Mouse (Mus musculus): ENCODE measurements around the gene Fat4.

The Fat4 gene

GRCm38 (mm10) chr3:38886890-38887355 is at the start of gene Fat4:
Gene Fat4, plus strand, starts transcription at chr3:38886940.
- DNase-seq (ENCODE audit: low read depth, low spot score), result peak; percentile 12

DNA sequence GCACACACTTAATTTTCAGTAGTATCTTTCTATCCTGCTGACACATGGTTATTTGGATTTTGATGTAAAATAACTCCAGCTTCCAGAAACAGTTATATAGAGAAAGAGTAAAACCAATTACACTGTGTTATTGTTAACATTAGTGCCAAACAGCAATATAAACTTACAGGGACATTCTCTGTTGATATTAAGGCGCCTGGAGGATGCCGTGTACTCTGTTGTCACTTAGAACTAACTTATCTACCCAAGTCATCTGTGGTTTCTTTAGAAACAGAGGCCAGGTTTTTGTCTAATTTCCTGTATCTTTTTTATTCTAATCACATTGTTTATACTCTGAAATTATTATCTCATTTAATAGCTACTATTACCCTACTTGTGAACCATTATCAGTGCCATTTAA is 47.3 kb upstream of the Fat4 start:
- DNase-seq (ENCODE audit: low read depth, low spot score), result no peak

- no peak for DNase-seq (ENCODE audit: low read depth, low spot score)
Observed at GRCm38 (mm10) chr3:38843000-38843538, 43.7 kb upstream of the Fat4 start.

- DNase-seq (ENCODE audit: low read depth, low spot score), result no peak
Observed at GRCm38 (mm10) chr3:38846602-38847382, 39.9 kb upstream of the Fat4 start.

- no peak for DNase-seq (ENCODE audit: low read depth, low spot score)
Observed at GRCm38 (mm10) chr3:38849077-38849476, 37.7 kb upstream of the Fat4 start.

DNA sequence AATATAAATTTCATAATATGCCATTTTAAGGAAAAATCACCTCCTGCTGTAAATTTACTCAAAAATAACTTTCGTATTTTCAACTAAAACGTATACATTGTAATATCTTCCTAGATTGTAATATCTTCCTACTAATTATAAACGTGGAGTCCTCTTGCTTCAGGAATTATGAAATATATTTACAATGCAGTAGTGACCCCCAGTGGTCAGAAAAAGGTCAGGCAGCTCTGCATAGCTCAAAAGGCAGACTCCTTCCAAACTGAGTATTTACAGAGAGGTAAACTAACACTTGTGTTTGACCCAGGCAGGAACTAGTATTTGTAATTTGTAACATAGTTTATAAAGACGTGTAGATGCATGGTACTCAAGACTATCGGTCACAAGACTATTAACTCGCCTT is 37.2 kb upstream of the Fat4 start:
- peak; percentile 19 for DNase-seq (ENCODE audit: low read depth, low spot score)

DNA sequence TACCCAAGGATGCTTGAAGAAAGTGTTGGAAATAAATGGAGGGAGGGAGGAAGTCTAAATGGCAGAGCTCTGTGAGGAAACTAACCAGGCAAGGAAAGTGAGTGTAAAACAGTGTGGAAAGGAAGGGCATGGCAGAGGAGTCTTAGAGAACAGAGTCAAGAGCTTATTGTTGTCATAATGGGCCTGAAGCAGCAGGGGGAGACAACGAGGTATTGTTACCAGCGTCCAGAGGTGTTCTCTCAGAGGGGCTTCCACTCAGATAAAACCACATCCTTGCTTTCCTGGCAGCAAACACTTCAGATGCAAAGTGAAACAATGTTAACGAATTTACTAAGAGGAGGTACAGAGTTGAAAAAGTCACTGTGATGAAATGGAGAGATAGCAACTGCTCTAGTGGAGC is 33.1 kb upstream of the Fat4 start:
- no peak for DNase-seq (ENCODE audit: low read depth, low spot score)

DNA sequence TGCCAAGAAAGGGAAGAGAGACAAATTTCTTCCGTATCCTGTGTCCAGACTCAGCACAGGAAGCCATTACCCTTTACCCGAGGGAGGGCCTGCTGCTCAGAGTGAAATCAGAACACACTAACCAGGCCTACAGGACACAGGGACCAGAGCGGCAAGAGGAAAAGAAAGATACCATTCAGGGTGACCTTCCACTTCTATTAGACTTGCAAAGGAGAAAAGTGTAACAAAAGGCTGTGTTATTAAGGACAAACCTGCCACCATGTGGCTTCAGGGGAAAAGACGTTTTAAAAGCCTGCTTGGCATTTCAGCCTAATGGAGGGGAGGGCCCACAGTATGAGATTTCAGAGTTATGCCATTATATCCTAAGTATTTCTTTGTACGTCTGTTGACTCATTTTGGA is 26.1 kb upstream of the Fat4 start:
- DNase-seq (ENCODE audit: low read depth, low spot score), result peak; percentile 15

DNA sequence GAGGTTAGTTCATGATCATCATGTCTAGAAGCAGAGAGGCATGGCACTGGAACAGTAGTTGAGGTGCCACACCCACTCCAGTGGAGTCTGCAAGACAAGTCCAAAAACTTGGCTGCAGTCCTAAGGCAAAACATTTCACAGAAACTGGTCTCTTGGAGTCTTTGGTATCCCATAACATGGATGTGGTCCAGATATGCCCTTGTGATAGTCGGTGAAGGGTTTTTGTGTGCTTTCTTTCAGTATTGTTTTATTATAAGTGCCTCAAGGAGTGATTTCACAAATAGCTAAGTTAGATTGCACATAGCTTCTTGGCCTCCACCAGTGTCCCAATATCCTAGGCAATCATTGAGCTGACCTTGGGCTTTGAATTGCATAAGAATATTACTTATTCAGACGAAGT is 15.4 kb upstream of the Fat4 start:
- DNase-seq (ENCODE audit: low read depth, low spot score), result no peak

- peak; percentile 45 for DNase-seq (ENCODE audit: low read depth, low spot score)
Observed at GRCm38 (mm10) chr3:38875872-38876271, 10.9 kb upstream of the Fat4 start.

DNA sequence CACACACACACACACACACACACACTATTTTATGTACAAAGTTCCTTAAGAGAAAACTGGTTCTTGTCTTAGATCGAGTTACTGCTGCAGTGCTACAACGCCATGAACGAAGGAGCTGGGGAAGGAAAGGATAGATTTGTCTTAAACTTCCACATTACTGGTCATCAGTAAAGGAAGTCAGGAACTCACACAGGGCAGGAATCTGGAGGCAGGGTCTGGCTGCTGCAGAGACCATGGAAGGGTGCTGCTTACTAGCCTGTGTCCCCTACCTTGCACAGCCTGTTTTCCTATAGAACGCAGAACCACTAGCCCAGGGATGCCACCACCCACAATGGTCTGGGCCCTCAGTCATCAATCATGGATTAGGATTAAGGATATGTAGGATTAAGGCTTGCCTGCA is 10.0 kb upstream of the Fat4 start:
- DNase-seq (ENCODE audit: low read depth, low spot score), result no peak

DNA sequence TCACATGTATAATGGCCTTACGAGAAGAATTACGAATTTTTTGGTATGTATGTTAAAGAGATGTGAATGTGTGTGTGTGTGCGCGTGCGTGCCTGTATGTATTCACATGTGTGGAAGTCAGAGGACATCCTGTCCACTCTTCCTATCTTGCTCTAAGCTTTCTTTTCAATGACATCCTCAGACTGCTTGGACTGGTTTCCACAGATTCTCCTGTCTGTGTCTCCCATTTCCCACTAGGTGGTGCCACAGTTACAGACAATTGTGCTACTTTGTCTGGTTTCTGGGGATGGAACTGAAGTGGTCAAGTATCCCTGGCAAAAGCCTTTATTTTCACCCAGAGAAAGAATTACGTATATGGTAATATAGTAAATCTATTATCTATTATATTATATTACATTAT is 4.0 kb upstream of the Fat4 start:
- DNase-seq (ENCODE audit: low read depth, low spot score), result peak; percentile 64

DNA sequence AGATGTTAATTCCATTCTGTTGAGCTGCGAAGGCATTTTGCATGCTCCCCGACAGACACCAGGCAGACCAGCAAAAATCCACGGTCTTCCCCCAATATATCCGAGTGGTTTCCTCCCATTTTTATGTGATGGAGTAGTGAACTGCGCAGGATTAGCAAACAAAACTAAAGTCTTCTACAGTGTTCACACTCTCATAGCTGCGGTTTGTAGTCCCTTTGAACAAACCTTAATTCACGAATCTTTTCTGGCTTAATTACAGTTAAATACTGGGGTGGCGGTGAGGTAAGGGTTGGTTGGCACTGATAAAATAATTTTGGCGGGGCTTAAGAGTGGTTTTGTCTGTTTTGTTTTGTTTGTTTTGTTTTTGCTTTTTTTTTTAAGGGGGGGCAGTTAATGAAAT is 3.1 kb upstream of the Fat4 start:
- no peak for DNase-seq (ENCODE audit: low read depth, low spot score)

DNA sequence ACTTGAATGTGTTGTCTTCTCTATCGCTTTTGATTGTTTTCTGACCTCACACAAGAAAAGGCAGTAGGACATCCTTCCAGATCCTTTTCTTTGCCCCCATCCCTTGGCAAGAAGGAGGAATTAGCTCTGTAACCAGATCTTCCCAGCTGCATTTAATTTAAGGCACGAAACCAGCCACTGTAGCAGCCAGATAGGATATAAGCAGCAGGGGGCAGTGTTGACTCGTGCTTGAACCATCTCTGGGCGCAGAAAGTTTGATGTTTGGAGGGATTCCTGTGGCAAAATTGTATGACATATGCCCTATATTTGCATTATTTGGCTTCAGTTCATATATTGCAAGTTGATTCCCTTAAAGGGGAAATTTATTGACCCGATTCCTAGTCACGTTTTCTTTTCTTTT is 2.5 kb upstream of the Fat4 start:
- DNase-seq (ENCODE audit: low read depth, low spot score), result peak; percentile 69

GRCm38 (mm10) chr3:38884919-38885418 is 1.8 kb upstream of the Fat4 start:
- DNase-seq (ENCODE audit: low read depth, low spot score), result peak; percentile 21

DNA sequence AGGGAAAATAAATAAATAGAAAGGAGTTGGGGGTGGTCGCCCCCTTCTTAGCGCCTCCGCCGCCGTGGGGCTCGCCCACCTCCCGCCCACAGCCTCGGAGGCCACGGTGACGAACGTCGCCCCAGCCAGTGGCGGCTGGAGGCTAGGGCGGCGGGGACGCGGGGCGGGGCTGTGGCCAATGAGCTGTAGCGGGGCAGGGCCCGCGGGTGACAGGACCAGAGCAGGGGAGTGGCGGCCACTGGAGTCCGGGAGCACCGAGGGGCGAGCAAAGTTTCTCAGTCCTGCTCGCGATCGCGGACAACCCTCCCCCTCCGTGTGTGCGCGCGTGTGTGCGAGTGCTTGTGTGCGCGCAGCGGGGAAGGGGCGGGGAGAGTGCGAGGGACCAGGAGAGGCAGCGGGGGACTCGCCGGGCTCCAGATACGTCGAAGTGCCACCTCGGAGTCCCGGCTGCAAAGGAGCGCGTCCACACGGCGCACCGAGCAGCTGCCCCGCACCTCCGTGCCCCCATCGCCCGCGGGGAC is 1.2 kb upstream of the Fat4 start:
- DNase-seq (ENCODE audit: low read depth, low spot score), result peak; percentile 51

DNA sequence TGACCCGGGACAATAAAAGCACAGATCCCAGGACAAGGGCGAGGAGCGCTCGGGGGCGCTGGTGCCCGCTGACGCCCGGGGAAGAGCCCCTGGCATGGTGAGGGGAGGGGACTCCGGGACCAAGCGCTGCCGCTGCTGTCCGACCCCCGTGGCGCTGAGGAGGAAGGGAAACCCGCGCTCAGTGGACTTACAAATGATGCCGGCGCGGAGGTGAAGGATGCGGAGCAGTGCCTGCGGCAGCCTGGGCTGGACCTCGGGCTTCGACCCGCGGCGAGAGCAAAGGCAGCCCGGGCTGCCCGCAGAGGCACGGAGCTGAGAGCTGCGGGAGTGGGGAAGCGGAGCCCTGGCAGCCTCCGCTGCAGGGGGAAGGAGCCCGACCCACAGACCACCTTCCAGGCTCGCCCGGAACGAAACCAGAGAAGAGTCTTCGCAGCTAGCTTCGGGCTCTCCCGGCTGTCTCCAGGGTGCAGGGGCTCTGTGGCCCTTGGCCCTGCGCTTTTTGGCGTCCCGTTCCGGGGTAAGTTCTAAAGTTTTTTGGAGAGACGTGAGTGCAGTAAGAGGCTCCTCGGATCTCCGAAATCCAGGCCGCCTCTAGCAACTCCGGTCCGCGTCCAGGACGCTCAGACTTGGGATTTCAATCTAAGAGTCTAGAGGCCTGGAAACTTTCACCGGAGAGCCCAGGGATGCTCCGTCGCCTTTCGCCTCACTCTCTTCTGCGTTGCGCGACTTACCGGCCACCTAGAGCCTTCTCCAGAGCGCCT is 499 bp upstream of the Fat4 start:
- DNase-seq (ENCODE audit: low read depth, low spot score), result peak; percentile 28

- peak; percentile 21 for DNase-seq (ENCODE audit: low read depth, low spot score)
Observed at GRCm38 (mm10) chr3:38887381-38887991, 746 bp downstream of the Fat4 start.

DNA sequence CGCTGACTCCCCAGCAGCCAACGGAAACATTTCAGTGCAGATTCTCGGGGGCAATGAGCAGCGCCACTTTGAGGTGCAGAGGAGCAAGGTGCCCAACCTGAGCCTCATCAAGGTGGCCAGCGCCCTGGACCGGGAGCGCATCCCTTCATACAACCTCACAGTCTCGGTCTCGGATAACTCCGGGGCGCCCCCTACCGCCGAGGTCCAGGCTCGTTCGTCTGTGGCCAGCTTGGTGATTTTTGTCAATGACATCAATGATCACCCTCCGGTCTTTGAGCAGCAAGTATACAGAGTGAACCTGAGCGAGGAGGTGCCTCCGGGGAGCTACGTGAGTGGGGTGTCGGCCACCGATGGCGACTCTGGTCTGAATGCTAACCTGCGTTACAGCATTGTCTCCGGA is 1.4 kb downstream of the Fat4 start:
- DNase-seq (ENCODE audit: low read depth, low spot score), result peak; percentile 49

DNA sequence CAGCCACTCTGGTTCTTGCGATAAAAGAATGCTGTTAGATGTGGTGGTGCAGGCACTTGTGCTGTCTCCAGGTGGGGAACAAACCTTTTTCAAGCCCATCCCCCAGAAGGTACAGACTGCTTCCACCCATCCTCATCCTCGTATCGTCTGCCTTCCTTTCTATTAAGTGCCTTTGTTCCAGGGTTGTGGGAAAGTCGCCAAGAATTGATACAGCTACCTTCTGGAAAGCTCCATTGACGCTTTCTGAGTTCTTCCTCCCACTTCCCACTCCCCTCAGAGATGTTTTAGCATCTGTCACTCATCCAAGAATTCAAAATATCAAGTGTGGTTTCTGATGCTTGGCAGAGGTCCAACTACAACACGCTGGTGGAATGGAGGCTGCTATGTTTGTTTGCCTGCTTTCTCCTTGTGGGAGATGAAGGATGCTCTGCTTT is 6.1 kb downstream of the Fat4 start:
- no peak for DNase-seq (ENCODE audit: low read depth, low spot score)

DNA sequence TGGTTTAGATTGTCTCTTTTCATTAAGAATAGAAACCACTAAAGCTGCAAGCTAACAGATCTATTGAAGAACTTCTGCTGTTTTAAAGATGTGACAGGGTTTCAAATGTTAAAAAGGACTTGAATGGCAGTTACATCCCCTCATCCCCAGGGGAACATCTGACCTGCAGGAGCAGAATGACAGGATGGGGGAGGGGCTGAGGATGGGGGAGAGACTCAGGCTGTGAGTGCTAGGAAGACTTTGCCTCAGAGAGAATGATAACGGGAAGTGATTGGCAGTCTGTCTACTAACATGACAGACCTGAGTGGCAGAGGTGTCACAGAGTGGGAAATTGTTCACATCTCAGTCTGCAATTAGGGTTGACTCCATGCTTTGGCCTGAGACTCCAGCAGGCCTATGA is 14.1 kb downstream of the Fat4 start:
- DNase-seq (ENCODE audit: low read depth, low spot score), result peak; percentile 12

DNA sequence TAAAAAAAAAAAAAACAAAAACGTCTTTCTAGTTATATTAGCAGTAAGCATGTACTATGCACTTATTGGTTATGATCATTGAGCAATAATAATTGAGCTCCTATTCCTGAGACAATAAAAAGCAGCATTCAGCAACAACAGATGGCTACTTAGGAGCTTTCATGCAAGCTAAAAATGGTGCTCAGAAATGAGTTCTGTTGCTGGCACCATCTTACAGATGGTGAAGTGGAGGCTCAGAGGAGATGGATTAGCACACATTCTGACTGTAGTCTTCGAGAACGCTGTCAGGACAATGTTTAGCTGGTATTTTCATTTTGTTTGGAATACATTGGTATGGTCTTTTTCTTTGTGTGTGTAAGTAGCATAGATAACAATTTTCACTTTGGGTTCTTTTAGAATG is 20.1 kb downstream of the Fat4 start:
- no peak for DNase-seq (ENCODE audit: low read depth, low spot score)

All from ES-CJ7 (cell line).